Mouse (Mus musculus) ovary, adult 18-20 months (tissue): Measurements from ENCODE around the gene Atg2b.

Source experiments
- DNase-seq: peaks from one replicate; pipeline ENCODE4 v3.0.0; 2022; ENCODE audit warnings: low spot score, mixed read lengths

Atg2b gene

DNA sequence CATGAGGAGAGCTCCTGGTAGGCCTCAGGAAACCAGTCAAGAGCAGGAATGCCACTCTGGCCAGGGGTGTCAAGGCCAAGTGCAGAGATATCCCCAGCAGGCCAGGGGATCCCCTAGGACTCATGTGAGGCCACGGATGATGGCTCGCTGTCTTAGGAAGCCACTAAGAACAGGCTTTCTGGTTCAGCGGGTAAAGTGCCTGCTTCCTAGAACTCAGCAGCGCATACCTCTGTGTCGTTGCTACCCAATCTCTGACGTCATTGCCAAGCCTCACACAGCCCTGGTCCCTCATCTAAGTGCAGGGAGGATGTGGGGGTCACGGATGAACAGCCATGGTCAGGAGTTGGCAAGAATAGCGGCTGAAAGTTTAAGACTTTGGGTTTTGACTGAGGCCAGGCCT, 87.9 kb downstream of the Atg2b start:
- no peak for DNase-seq

DNA sequence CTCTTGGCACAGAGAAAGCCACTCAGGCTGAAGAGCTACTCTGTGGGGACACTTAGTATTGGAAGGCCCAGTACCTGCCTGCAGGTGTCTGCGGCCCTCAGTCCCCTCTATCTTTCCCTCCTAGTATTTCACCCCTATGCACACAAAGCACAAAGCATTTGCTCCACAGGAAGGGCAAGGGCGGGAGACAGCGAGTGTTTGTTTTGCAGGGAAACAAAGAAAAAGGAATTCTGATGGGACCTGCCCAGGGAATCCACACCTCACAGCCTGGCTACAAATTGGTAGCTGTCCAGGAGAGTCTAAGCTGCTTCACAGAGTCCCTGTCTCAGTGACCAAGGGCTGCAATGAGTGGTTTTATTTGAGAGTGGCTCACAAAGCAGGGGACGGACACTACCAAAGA, 91.5 kb downstream of the Atg2b start:
- DNase-seq, result no peak

DNA sequence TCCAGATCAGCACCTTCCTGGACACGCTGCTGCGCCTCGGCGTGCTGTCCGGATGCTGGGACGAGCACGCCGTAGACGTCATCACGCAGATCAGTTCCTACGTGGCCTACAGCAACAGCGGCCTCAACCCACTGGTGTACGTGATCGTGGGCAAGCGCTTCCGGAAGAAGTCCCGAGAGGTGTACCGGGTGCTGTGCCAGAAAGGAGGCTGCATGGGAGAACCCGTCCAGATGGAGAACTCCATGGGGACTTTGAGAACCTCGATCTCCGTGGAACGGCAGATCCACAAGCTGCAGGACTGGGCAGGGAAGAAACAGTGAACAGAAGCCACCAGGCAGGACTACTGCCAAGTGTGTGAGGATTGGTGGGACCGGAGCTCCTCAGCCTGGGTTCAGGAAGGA, 92.7 kb downstream of the Atg2b start:
- DNase-seq, result no peak

DNA sequence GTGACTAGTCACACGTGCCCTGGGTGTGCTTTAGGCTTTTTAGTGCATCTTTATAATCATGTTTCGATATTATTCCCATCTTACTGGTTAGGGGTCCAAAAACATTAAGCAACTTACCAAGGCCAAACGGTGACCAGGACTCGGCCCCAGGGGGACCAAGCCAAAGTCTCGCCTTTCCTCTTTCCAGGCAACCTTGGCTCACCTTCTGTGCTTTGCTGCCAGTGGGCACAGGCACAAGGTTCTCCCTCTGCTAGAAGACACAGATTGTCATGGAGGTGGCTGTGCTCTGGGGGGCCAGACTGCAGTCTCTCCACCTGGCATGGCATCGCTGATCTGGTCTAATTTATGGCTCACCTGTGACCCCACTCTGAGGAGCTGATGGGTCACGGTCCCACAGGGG, 94.2 kb downstream of the Atg2b start:
- no peak for DNase-seq

DNA sequence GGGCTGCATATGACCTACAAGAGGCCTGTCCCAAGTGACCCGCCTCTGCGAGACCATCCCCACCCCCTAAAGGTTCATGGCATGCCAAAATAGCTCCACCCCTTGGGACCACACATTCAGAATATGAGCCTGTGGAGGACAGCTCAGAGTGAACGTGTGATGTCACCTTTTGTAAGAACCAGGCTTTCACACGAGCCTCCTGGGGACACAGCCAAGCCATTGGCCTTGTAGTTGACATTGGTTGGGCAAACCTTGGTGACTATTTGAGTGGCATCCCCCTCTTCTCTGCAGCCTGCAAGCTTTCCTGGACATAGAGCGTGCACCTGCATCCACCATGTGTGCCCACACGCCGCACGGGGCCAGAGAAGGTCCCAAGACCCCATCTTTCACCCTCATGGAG, 97.5 kb downstream of the Atg2b start:
- no peak for DNase-seq

DNA sequence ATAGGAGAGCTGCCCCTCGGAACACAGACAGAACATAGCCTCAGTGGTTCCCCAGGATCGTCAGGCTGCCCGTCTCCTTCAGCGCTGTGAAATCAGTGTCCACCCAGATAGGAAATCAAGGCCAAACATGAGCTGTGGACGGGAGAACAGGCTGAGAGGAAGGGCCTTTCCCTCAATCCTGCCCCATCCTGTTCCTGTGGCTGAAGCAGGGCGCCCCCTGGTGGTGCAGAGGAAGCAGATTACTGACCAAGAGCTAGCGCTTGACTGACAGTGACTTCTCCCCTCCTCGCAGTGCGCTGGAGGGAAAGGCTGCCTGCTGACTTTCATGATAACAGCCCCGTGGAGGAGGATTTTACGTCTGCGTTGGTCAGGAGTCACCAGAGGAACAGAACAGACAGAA, 100.2 kb downstream of the Atg2b start:
- peak; percentile 73 for DNase-seq

DNA sequence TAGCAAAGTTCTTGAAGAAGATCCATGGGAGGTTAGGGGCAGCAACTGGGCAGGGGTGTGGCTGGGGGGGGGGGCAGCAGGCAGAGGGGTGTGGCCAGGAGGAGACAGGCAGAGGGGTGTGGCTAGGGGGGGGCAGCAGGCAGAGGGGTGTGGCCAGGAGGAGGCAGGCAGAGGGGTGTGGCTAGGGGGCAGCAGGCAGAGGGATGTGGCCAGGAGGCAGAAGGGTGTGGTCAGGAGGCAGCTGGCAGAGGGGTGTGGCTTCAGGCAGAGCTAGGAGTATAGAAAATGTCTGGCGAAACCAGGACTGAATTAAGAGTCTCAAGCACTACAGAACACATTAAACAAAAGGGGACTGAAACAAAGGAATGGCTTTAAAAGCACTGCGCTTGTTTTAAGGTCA, 101.5 kb downstream of the Atg2b start:
- DNase-seq, result no peak

DNA sequence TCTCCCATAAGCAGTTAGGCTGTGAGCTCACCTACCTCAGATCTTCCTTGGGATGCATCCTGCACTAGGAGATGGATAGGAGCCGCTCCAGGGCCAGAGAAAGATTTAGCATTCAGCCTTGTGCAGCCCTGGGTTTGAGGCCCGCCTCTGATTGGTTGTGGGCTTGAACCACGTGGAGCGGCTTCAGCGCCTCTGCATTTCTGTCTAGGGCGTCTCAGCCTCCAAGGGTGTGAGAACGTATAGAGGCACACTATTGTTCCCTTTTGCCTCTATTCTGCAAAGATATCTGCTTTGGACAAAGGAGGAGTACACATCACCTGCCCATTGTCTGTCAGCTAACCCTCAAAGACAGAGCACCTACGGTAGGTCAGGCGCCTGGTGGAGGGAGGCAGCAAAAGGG, 102.5 kb downstream of the Atg2b start:
- DNase-seq, result no peak

DNA sequence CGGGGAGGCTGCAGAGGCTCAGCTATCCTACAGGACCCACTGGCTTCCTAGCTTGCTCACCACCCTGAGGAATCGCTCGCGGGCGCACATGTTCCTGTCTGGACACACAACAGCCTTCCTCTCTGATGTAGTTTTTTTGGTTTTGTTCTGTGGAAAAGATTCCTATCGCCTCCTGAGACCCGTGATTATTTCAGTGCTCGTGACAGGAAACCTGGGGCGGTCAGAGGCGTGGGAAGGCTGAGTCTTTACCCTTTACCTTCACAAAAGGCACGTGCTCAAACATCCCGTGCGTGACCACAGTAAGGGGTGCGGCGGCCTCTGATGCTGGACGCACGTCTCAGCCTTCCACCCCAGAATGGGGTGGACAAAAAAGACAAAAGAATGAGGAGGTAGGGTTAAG, 104.5 kb downstream of the Atg2b start:
- no peak for DNase-seq

DNA sequence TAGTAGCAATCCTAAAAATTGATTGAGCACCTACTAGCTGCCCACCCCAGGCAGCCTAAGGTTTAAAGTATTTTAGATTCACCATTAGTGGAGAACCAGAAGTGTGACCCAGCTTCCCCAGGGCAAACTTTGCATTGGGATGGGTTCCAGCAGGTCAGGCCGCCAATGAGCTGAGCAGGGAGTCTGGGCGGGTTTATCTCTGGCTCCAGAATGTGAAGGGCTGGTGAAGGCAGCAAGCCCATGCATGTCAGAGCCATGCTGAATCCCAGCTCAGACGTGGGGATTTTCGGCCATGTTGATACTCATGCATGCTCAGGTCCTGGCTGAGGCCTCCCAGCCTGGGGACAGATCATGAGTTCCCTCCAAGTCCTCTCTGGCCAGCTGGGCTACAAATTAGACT, 110.7 kb downstream of the Atg2b start:
- DNase-seq, result no peak

DNA sequence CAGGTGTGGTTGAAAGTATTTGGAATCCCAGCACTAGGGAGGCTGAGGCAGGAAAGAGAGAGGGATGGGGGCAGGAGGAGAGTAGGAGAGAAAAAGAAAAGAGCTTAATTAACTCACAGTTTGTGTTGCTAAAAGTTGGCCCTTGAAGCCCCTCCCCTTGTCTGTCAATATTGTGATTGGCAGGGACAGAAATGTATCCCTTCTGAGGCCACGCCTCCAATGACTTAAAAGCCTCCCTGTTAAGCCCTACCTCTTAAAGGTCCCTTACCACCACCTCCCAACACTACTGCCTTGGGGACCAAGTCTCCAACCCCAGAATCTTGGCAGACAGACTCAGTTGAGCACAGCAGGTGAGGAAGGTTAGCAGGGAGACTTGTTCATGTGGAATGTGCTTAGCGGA, 112.4 kb downstream of the Atg2b start:
- DNase-seq, result no peak

DNA sequence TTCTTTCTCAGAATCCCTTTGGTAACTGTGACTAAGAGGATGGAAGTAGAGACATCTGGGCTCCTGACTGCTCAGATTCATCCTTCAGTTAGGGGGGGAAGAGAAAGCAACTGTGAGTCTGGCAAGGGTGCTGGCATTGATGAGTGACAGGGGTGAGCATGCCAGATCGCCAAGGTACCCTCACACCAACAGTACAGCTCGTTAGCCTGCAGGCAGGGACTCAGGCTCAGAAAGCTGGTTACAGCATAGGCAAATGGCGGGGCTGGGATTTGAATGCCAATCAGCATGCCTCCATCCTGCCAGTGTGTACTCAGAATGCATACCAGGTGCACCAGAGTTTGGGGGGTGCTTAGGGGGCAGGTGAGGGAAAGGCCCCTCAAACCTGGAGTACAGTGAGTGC, 113.1 kb downstream of the Atg2b start:
- no peak for DNase-seq
